Mouse (Mus musculus) heart, adult 2 months (tissue): ENCODE results near the gene Lrrc75b. TPM values are rescaled to one million over a fixed set of nuclear protein-coding genes. Genes with fewer than 3 reads are reported as not detected.

Experiments used
- DNase-seq, 2 experiments: peaks; one replicate each; pipeline ENCODE4 v3.0.0; 2021
- H3K27ac ChIP-seq: fragments of 200-600 bp; 2 replicates; pipeline ENCODE4 v1.8.1; 2022
- H3K27me3 ChIP-seq: fragments of 200-500 bp; 2 replicates; pipeline ENCODE4 v1.6.1; 2012; ENCODE audit warnings: mild to moderate bottlenecking, low read length, inconsistent platforms, mixed read lengths; ENCODE audit not compliant: control insufficient read depth, insufficient read depth
- H3K36me3 ChIP-seq: fragments of 200-500 bp; 2 replicates; pipeline ENCODE4 v1.6.1; 2012; ENCODE audit warnings: low read length, inconsistent platforms; ENCODE audit not compliant: control insufficient read depth, insufficient read depth
- H3K4me1 ChIP-seq: fragments of 200-500 bp; 2 replicates; pipeline ENCODE4 v1.6.1; 2011; ENCODE audit warnings: low read length; ENCODE audit not compliant: control insufficient read depth, insufficient read depth
- H3K4me3 ChIP-seq: fragments of 200-600 bp; 2 replicates; pipeline ENCODE4 v1.8.1; 2022
- H3K79me2 ChIP-seq: fragments of 200-500 bp; replicated peaks from 2 replicates; pipeline ENCODE4 v1.6.1; 2012; ENCODE audit warnings: mild to moderate bottlenecking, inconsistent platforms, low read length, moderate library complexity, mixed read lengths; ENCODE audit not compliant: control insufficient read depth, insufficient read depth
- H3K9ac ChIP-seq: fragments of 200-500 bp; 2 replicates; pipeline ENCODE4 v1.6.1; 2012; ENCODE audit warnings: low read depth, mild to moderate bottlenecking, control low read depth, inconsistent platforms, low read length, mixed read lengths
- CTCF ChIP-seq: fragments of 200-600 bp; IDR thresholded peaks from 2 replicates; pipeline ENCODE4 v1.8.1; 2022; ENCODE audit warnings: antibody characterized with exemption, mild to moderate bottlenecking, moderate library complexity
- EP300 ChIP-seq: fragments of 200-500 bp; IDR thresholded peaks from 2 replicates; pipeline ENCODE4 v1.6.1; 2011; ENCODE audit warnings: low read depth, low read length, control low read depth; ENCODE audit not compliant: insufficient read depth
- POLR2A ChIP-seq: fragments of 200-500 bp; IDR thresholded peaks from 2 replicates; pipeline ENCODE4 v1.6.1; 2011; ENCODE audit warnings: mild to moderate bottlenecking, low read depth, low read length, control low read depth; ENCODE audit not compliant: insufficient read depth
- WGBS: fragments of 180-500 bp; shearing (Covaris S2); methylation state at CpG from one replicate; pipeline ENCODE4 v1.1.7; 2018; 5-methylcytosine and 5-hydroxymethylcytosine counted together
- intact Hi-C: fragments of 180-260 bp; cut with DNase I; formaldehyde crosslinking; loops from one replicate; pipeline ENCODE4 v1.15.1; 2025
- polyA plus RNA-seq: library from polyadenylated mRNA; depleted of rRNA; stranded (reverse); fragments of >200 nt; gene quantifications from 2 replicates; pipeline ENCODE4 v1.2.3, GENCODE M21; 2012; rRNA removed
- total RNA-seq, 2 experiments: library from RNA; stranded (reverse); gene quantifications; 2 replicates each; pipeline ENCODE4 v1.2.3; 2021

Gene Lrrc75b
- total and polyA plus RNA-seq, 3 experiments: 0.66 to 1.00 (median 0.84) TPM

DNA sequence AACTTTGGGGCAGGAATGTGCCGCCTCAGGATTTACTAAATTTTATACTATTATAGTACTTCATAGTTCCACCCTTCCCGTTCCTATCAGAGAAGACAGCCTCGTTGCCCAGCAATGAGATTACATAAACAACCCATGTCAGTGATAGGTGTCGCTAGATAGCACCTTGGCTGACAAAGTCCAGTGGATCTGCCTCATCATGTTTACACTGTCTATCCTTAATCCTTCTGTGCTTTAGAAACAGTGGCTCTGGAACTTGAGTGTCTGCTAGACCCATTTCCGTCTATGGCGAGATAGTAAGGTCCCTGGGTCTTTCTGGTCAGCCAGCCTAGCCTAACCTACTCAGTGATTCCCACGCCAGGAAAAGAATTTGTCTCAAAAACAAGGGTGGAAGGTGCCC is 59.8 kb downstream of the Lrrc75b start:
- no peak overlapping the region for H3K9ac ChIP-seq
- no peaks in the 10 kb centered on the region for H3K27me3 ChIP-seq
- H3K4me3 ChIP-seq: no peak overlapping the region
- DNase-seq: no peak
- no peak for TF ChIP-seq CTCF
- no peak for TF ChIP-seq POLR2A
- TF ChIP-seq EP300: no peak
- H3K36me3 ChIP-seq: no peaks in the 10 kb centered on the region
- intact Hi-C loops: no loop called here
- H3K4me1 ChIP-seq: peaks cover 4% of the 10 kb centered on the region
- WGBS: 39% methylated on average over 7 of the region's 7 CpGs
- H3K79me2 ChIP-seq: no peaks in the 10 kb centered on the region
- no peak overlapping the region for H3K27ac ChIP-seq

Other genes with a start within 250 kb of the Lrrc75b start
- 1 to 10 TPM; 7.1 to 7.2 TPM for gene Adora2a, start 243.5 kb downstream of the Lrrc75b start, total RNA-seq
- 14.3 and 18.1 TPM in 2 replicates for gene Adora2a, start 243.5 kb downstream of the Lrrc75b start, polyA plus RNA-seq
- gene Upb1, start 159.2 kb downstream of the Lrrc75b start, total RNA-seq: under 1 TPM; 0.70 to 0.89 TPM
- 0.35 and 0.70 TPM in 2 replicates for gene Upb1, start 159.2 kb downstream of the Lrrc75b start, polyA plus RNA-seq
- 10 to 100 TPM; 61.1 to 65.8 TPM for gene Snrpd3, start 42.8 kb downstream of the Lrrc75b start, total RNA-seq
- gene Snrpd3, start 42.8 kb downstream of the Lrrc75b start, polyA plus RNA-seq: 20.8 and 24.8 TPM in 2 replicates
- 10 to 100 TPM; 33.2 to 37.7 TPM for gene Gucd1, start 42.4 kb downstream of the Lrrc75b start, total RNA-seq
- gene Gucd1, start 42.4 kb downstream of the Lrrc75b start, polyA plus RNA-seq: 44.7 and 50.3 TPM in 2 replicates
- under 1 TPM in 1 of 2 experiments, not detected in 1; 0.31 TPM for gene Ggt1, start 1.3 kb upstream of the Lrrc75b start, total RNA-seq
- 0.35 TPM in 1 of 2 replicates, not detected in the other for gene Ggt1, start 1.3 kb upstream of the Lrrc75b start, polyA plus RNA-seq
- 1 to 10 TPM; 3.8 to 7.9 TPM for gene Ggt5, start 29.0 kb upstream of the Lrrc75b start, total RNA-seq
- 41.9 TPM in 2 replicates for gene Ggt5, start 29.0 kb upstream of the Lrrc75b start, polyA plus RNA-seq
- gene Susd2, start 83.7 kb upstream of the Lrrc75b start, total RNA-seq: 1 to 10 TPM; 1.3 to 1.8 TPM
- gene Susd2, start 83.7 kb upstream of the Lrrc75b start, polyA plus RNA-seq: 4.3 TPM in 2 replicates
- gene Cabin1, start 204.0 kb upstream of the Lrrc75b start, total RNA-seq: 10 to 100 TPM; 13.6 to 19.9 TPM
- 17.9 and 21.1 TPM in 2 replicates for gene Cabin1, start 204.0 kb upstream of the Lrrc75b start, polyA plus RNA-seq
- gene Ddt, start 213.1 kb upstream of the Lrrc75b start, total RNA-seq: 100 to 1,000 TPM in 1 of 2 experiments, 10 to 100 TPM in 1; 89.2 to 110 TPM
- 90.1 and 116 TPM in 2 replicates for gene Ddt, start 213.1 kb upstream of the Lrrc75b start, polyA plus RNA-seq
- gene Gm20441, start 220.6 kb upstream of the Lrrc75b start, total RNA-seq: not detected
- gene Gm20441, start 220.6 kb upstream of the Lrrc75b start, polyA plus RNA-seq: not detected in 2 replicates
- 1 to 10 TPM; 2.9 to 5.7 TPM for gene Gstt3, start 221.1 kb upstream of the Lrrc75b start, total RNA-seq
- gene Gstt3, start 221.1 kb upstream of the Lrrc75b start, polyA plus RNA-seq: 7.1 and 9.0 TPM in 2 replicates
- 10 to 100 TPM; 15.8 to 16.8 TPM for gene Gstt1, start 238.3 kb upstream of the Lrrc75b start, total RNA-seq
- 52.1 and 58.5 TPM in 2 replicates for gene Gstt1, start 238.3 kb upstream of the Lrrc75b start, polyA plus RNA-seq